Comparison of ENCODE assay signal across 9 mouse cellular contexts in the genomic region with DNA sequence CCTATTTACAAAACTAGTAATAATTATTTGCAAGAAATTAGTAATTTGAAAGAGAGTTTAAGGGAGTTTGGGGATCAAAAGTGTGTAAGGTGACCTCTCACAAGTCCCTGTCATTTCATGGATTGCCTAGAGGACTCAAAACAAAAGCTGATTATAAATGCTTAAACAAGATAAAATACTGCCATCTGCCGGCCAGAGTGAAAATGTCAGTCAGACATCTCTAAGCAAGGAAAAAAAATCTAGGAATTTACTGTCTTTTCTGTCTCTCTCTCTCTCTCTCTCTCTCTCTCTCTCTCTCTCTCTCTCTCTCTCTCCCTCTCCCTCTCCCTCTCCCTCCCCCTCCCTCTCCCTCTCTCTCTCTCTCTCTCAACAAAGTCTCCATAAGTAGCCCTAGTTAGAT. TPM values are rescaled to one million over a fixed set of nuclear protein-coding genes. Genes with fewer than 3 reads are reported as not detected.
DNase-seq lines count a peak whose midpoint lies in the region; ATAC-seq lines count a peak whose summit lies in the region.
"Had no signal": no experiment of that assay in that cellular context is flagged by ENCODE, and none has a peak within 500 bp of the region (broad histone marks: within the 10 kb centered on the region; RNA-seq: fewer than 3 reads in every experiment).

No protein-coding gene starts in this region.

- 0% methylated on average over 1 of the region's 1 CpGs for WGBS in hindbrain, embryonic 10.5 days
- WGBS in hindbrain, embryonic 13.5 days: 0% methylated on average over 1 of the region's 1 CpGs

- ATAC-seq in hindbrain, embryonic 13.5 days (ENCODE audit: low FRiP score): no peak
- ATAC-seq in activated CD4-positive, CD25-positive, alpha-beta regulatory T cell, adult 4 months: no peak

- no peak overlapping the region for H3K9ac ChIP-seq in hindbrain, embryonic 13.5 days
- H3K9ac ChIP-seq: limb, embryonic 13.5 days had no signal

- H3K4me1 ChIP-seq in hindbrain, embryonic 10.5 days (replicated peaks): peaks cover 28% of the 10 kb centered on the region
- H3K4me1 ChIP-seq in hindbrain, embryonic 13.5 days (replicated peaks): peaks cover 23% of the 10 kb centered on the region

- no peak overlapping the region for H3K4me2 ChIP-seq in hindbrain, embryonic 13.5 days
- H3K4me2 ChIP-seq: limb, embryonic 13.5 days had no signal

- DNase-seq in hindbrain, embryonic 10.5 days (ENCODE audit: low spot score): peak; percentile 50
- peak; percentile 20 for DNase-seq in 3134 (ENCODE audit: extremely low read depth, insufficient read length, low spot score)
- peak; percentile 50 for DNase-seq in Muller cell, postnatal 12 days (ENCODE audit: inconsistent ontology term)
- DNase-seq in cerebellum, postnatal 36 days: peak; percentile 76 to 88
- peak; percentile 84 for DNase-seq in kidney, postnatal 4 days
- DNase-seq in lung, postnatal 25 days (ENCODE audit: low spot score): peak; percentile 72

- H3K27ac ChIP-seq in hindbrain, embryonic 10.5 days: no peak overlapping the region
- no peak overlapping the region for H3K27ac ChIP-seq in hindbrain, embryonic 13.5 days
- H3K27ac ChIP-seq: limb, embryonic 13.5 days had no signal

- no peak overlapping the region for H3K4me3 ChIP-seq in hindbrain, embryonic 10.5 days
- H3K4me3 ChIP-seq in hindbrain, embryonic 13.5 days: no peak overlapping the region
- H3K4me3 ChIP-seq: limb, embryonic 13.5 days had no signal

- H3K36me3 ChIP-seq in hindbrain, embryonic 10.5 days: no peaks in the 10 kb centered on the region
- no peaks in the 10 kb centered on the region for H3K36me3 ChIP-seq in hindbrain, embryonic 13.5 days
- H3K36me3 ChIP-seq: limb, embryonic 13.5 days had no signal

- no peaks in the 10 kb centered on the region for H3K9me3 ChIP-seq in hindbrain, embryonic 10.5 days
- no peaks in the 10 kb centered on the region for H3K9me3 ChIP-seq in hindbrain, embryonic 13.5 days
- H3K9me3 ChIP-seq: limb, embryonic 13.5 days had no signal

- H3K27me3 ChIP-seq in hindbrain, embryonic 10.5 days (ENCODE audit: insufficient read depth, poor library complexity, severe bottlenecking): no peaks in the 10 kb centered on the region
- H3K27me3 ChIP-seq in hindbrain, embryonic 13.5 days: 0 out of 2 replicates have a peak, but pooled peaks cover 3% of the 10 kb centered on the region
- H3K27me3 ChIP-seq: limb, embryonic 13.5 days had no signal

RNA-seq across cellular contexts. Expression of a gene that starts 4.4 kb away (rescaled TPM):
- polyA plus RNA-seq in hindbrain, embryonic 10.5 days (2016; fragmentation: Nextera tagmentation; extraction: Ambion mirVana): 19.5 and 24.2 TPM in 2 replicates
- 29.1 and 30.0 TPM in 2 replicates for polyA plus RNA-seq in hindbrain, embryonic 13.5 days (2015; fragmentation: Nextera tagmentation; extraction: Ambion mirVana)
- polyA plus RNA-seq in activated CD4-positive, CD25-positive, alpha-beta regulatory T cell, adult 4 months (2017; shearing (Covaris generic)): under 1 TPM; 0.07 to 0.10 TPM

Comparison
In these comparisons a context has a peak if more than half of its experiments do, and no peak if none do; other contexts are left out.
1. DNase-seq: peak in every context shown above with its lines; median percentile 84 in kidney, postnatal 4 days; 82 in cerebellum, postnatal 36 days; 72 in lung, postnatal 25 days; 50 in hindbrain, embryonic 10.5 days; 50 in Muller cell, postnatal 12 days; 20 in 3134.
2. RNA of a gene that starts 4.4 kb away (polyA plus RNA-seq): 29.1 to 30.0 TPM in hindbrain, embryonic 13.5 days and 19.5 to 24.2 TPM in hindbrain, embryonic 10.5 days; 0.07 to 0.10 TPM in activated CD4-positive, CD25-positive, alpha-beta regulatory T cell, adult 4 months; every median in the first group is over 10 times any median in the second.